8 mouse cellular contexts compared by ENCODE assay signal in the genomic region with DNA sequence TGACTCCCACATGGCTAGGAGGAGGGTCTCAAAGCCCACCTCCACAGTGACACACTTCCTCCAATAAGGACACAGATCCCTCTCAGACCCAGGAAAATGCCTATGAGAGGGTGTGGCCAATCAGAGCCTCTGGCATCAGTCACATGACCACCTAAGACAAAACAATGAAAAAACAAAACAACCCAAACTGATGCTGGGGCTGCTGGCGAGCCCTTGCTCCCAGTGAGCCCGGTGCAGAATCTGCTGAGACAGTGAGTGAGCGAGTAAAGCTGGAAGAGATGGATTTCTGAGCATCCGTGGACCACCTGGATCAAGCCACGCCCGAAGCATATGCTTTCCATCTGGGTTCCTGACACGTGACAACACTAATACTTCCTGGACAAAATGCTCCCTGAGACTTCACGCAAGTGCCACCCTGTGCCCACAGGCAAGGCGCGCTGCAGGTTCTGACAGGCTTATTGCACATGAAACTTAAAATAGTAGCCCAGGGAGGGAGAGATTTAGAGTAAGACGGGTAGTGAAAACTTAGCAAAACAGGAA. TPM values are rescaled to one million over a fixed set of nuclear protein-coding genes. Genes with fewer than 3 reads are reported as not detected.
DNase-seq lines count a peak whose midpoint lies in the region; ATAC-seq and TF ChIP-seq lines count a peak whose summit lies in the region.

No protein-coding gene starts in this region.

- no peaks in the 10 kb centered on the region for H3K36me3 ChIP-seq in heart, postnatal 0 days (replicated peaks; ENCODE audit: control insufficient read depth, insufficient read depth, low read length)
- H3K36me3 ChIP-seq in hindbrain, embryonic 10.5 days, result no peaks in the 10 kb centered on the region
- no peaks in the 10 kb centered on the region for H3K36me3 ChIP-seq in liver, postnatal 0 days (replicated peaks; ENCODE audit: insufficient read depth, low read length)
- H3K36me3 ChIP-seq in stomach, postnatal 0 days (ENCODE audit: control insufficient read depth, insufficient read depth, low read length), result no peaks in the 10 kb centered on the region

- no peaks in the 10 kb centered on the region for H3K4me1 ChIP-seq in heart, postnatal 0 days (ENCODE audit: control insufficient read depth, insufficient read depth)
- peaks cover 1% of the 10 kb centered on the region; the same call in 1 of the 2 replicates for H3K4me1 ChIP-seq in bone marrow, adult 2 months (ENCODE audit: control insufficient read depth, insufficient read depth, low read length)
- peaks cover 9% of the 10 kb centered on the region for H3K4me1 ChIP-seq in hindbrain, embryonic 10.5 days (replicated peaks)
- 0 out of 2 replicates have a peak, but pooled peaks cover 4% of the 10 kb centered on the region for H3K4me1 ChIP-seq in liver, postnatal 0 days (ENCODE audit: insufficient read depth)
- H3K4me1 ChIP-seq in stomach, postnatal 0 days (replicated peaks; ENCODE audit: control insufficient read depth, insufficient read depth), result no peaks in the 10 kb centered on the region

- peak overlapping the region; percentile 44 for H3K4me2 ChIP-seq in heart, postnatal 0 days (ENCODE audit: low read depth, low read length)
- H3K4me2 ChIP-seq in liver, postnatal 0 days (ENCODE audit: low read depth, low read length), result peak overlapping the region; percentile 42
- peak overlapping the region; percentile 29; the same call in 1 of the 2 replicates for H3K4me2 ChIP-seq in stomach, postnatal 0 days (replicated peaks; ENCODE audit: low read depth)

- TF ChIP-seq POLR2A in bone marrow, adult 2 months (IDR thresholded peaks at IDR 0.05; ENCODE audit: borderline replicate concordance, control insufficient read depth, low read depth, low read length), result 0 out of 2 replicates have a peak, but pooled peaks have one; percentile 18

- DNase-seq in heart, postnatal 0 days (ENCODE audit: low spot score), result no peak
- no peak for DNase-seq in heart, adult 9 months (ENCODE audit: low spot score in 2 of 2)
- DNase-seq in hindbrain, embryonic 10.5 days (ENCODE audit: low spot score), result peak; percentile 55
- DNase-seq in liver, postnatal 0 days, result no peak
- peak; percentile 53 for DNase-seq in stomach, postnatal 0 days (ENCODE audit: low spot score)
- DNase-seq in gastrocnemius, postnatal 4 days (ENCODE audit: low spot score in 2 of 2), result no peak
- DNase-seq in left cerebral cortex, postnatal 4 days, result no peak

- H3K4me3 ChIP-seq in heart, postnatal 0 days (ENCODE audit: low read depth, low read length), result peak overlapping the region; percentile 16; the same call in 1 of the 2 replicates
- peak overlapping the region; percentile 54 for H3K4me3 ChIP-seq in bone marrow, adult 2 months (replicated peaks; ENCODE audit: control insufficient read depth, low read depth, low read length)
- H3K4me3 ChIP-seq in hindbrain, embryonic 10.5 days, result peak overlapping the region; percentile 49
- peak overlapping the region; percentile 30 for H3K4me3 ChIP-seq in liver, postnatal 0 days (ENCODE audit: low read depth, low read length)
- H3K4me3 ChIP-seq in stomach, postnatal 0 days (ENCODE audit: low read depth, low read length), result no peak overlapping the region

- no peaks in the 10 kb centered on the region for H3K9me3 ChIP-seq in heart, postnatal 0 days (replicated peaks; ENCODE audit: control insufficient read depth, low read length)
- H3K9me3 ChIP-seq in hindbrain, embryonic 10.5 days, result no peaks in the 10 kb centered on the region
- H3K9me3 ChIP-seq in liver, postnatal 0 days (ENCODE audit: low read length), result no peaks in the 10 kb centered on the region
- H3K9me3 ChIP-seq in stomach, postnatal 0 days (ENCODE audit: control insufficient read depth, low read length), result no peaks in the 10 kb centered on the region

- H3K27me3 ChIP-seq in heart, postnatal 0 days (ENCODE audit: control insufficient read depth, insufficient read depth, low read length), result no peaks in the 10 kb centered on the region
- no peaks in the 10 kb centered on the region for H3K27me3 ChIP-seq in hindbrain, embryonic 10.5 days (ENCODE audit: insufficient read depth, poor library complexity, severe bottlenecking)
- H3K27me3 ChIP-seq in liver, postnatal 0 days (ENCODE audit: insufficient read depth, low read length), result no peaks in the 10 kb centered on the region
- H3K27me3 ChIP-seq in stomach, postnatal 0 days (ENCODE audit: control insufficient read depth, insufficient read depth, low read length), result no peaks in the 10 kb centered on the region

- no peak for TF ChIP-seq EP300 in heart, postnatal 0 days (IDR thresholded peaks at IDR 0.05; ENCODE audit: low read depth)
- TF ChIP-seq EP300 in liver, postnatal 0 days (IDR thresholded peaks at IDR 0.05; ENCODE audit: low read depth), result no peak
- no peak for TF ChIP-seq EP300 in stomach, postnatal 0 days (optimal IDR thresholded peaks at IDR 0.05)

- intact Hi-C loops in left cerebral cortex, postnatal 4 days (cut with DNase I), result no loop called here

- ATAC-seq in heart, postnatal 0 days (ENCODE audit: insufficient read depth, low read depth), result no peak; the same call in 1 of the 2 replicates
- no peak for ATAC-seq in liver, postnatal 0 days
- ATAC-seq in stomach, postnatal 0 days (ENCODE audit: low FRiP score, low TSS enrichment), result peak; percentile 28; the same call in 1 of the 2 replicates

- no peak for TF ChIP-seq CTCF in heart, postnatal 0 days (IDR thresholded peaks at IDR 0.05; ENCODE audit: low read depth)
- no peak for TF ChIP-seq CTCF in bone marrow, adult 2 months (IDR thresholded peaks at IDR 0.05; ENCODE audit: control insufficient read depth, insufficient read depth, low read length)
- TF ChIP-seq CTCF in liver, postnatal 0 days (IDR thresholded peaks at IDR 0.05; ENCODE audit: low read depth), result no peak
- no peak for TF ChIP-seq CTCF in stomach, postnatal 0 days (IDR thresholded peaks at IDR 0.05; ENCODE audit: low read depth)

- H3K27ac ChIP-seq in heart, postnatal 0 days (ENCODE audit: low read depth), result no peak overlapping the region
- peak overlapping the region; percentile 25; the same call in 1 of the 2 replicates for H3K27ac ChIP-seq in bone marrow, adult 2 months (ENCODE audit: control insufficient read depth, insufficient read depth, low read depth, low read length, poor library complexity)
- H3K27ac ChIP-seq in hindbrain, embryonic 10.5 days, result peak overlapping the region; percentile 85
- H3K27ac ChIP-seq in liver, postnatal 0 days (ENCODE audit: low read depth), result no peak overlapping the region
- H3K27ac ChIP-seq in stomach, postnatal 0 days (replicated peaks), result peak overlapping the region; percentile 0; the same call in 1 of the 2 replicates

- 28% methylated on average over 11 of the region's 11 CpGs for WGBS in heart, postnatal 0 days
- 10% methylated on average over 11 of the region's 11 CpGs for WGBS in bone marrow, adult 2 months
- WGBS in hindbrain, embryonic 10.5 days, result 27% methylated on average over 11 of the region's 11 CpGs
- 30% methylated on average over 11 of the region's 11 CpGs for WGBS in liver, postnatal 0 days (ENCODE audit: insufficient replicate concordance)
- WGBS in stomach, postnatal 0 days, result 19% methylated on average over 11 of the region's 11 CpGs

- no peak overlapping the region for H3K9ac ChIP-seq in heart, postnatal 0 days (replicated peaks; ENCODE audit: low read depth, low read length)
- H3K9ac ChIP-seq in liver, postnatal 0 days (replicated peaks), result no peak overlapping the region
- no peak overlapping the region for H3K9ac ChIP-seq in stomach, postnatal 0 days (ENCODE audit: low read length)

RNA-seq across cellular contexts. Expression of a gene that starts 16.5 kb away (rescaled TPM):
- 3.3 TPM in 1 of 2 replicates, not detected in the other for total RNA-seq in heart, postnatal 0 days (2014; rRNA removed; ENCODE audit: low replicate concordance)
- polyA plus RNA-seq in heart, postnatal 0 days (2015; fragmentation: Nextera tagmentation; extraction: Ambion mirVana), result 1.5 and 2.7 TPM in 2 replicates
- polyA plus RNA-seq in bone marrow, adult 2 months (2011; ENCODE audit: insufficient read depth, insufficient read length, low replicate concordance, missing spikeins), result 1.3 TPM in 1 of 2 replicates, not detected in the other
- polyA plus RNA-seq in hindbrain, embryonic 10.5 days (2016; fragmentation: Nextera tagmentation; extraction: Ambion mirVana), result 2.3 and 4.1 TPM in 2 replicates
- polyA plus RNA-seq in liver, postnatal 0 days (2015; fragmentation: Nextera tagmentation; extraction: Ambion mirVana), result 0.71 and 1.0 TPM in 2 replicates
- polyA plus RNA-seq in stomach, postnatal 0 days (2015; fragmentation: Nextera tagmentation; extraction: Ambion mirVana), result 4.9 and 6.0 TPM in 2 replicates
- total RNA-seq in gastrocnemius, postnatal 4 days (2021), result 1 to 10 TPM; 6.4 to 6.7 TPM
- 1 to 10 TPM in 1 of 2 experiments, under 1 TPM in 1; 0.90 to 1.1 TPM for total RNA-seq in left cerebral cortex, postnatal 4 days (2021)

Comparison
In these comparisons a context has a peak if more than half of its experiments do, and no peak if none do; other contexts are left out.
1. DNase-seq: peak in hindbrain, embryonic 10.5 days (single experiment) and stomach, postnatal 0 days (single experiment); none in heart, postnatal 0 days (single experiment), heart, adult 9 months (0 of 2), liver, postnatal 0 days (single experiment), gastrocnemius, postnatal 4 days (0 of 2) and left cerebral cortex, postnatal 4 days (single experiment).
2. H3K27ac ChIP-seq: peak in bone marrow, adult 2 months (single experiment), hindbrain, embryonic 10.5 days (single experiment) and stomach, postnatal 0 days (single experiment); none in heart, postnatal 0 days (single experiment) and liver, postnatal 0 days (single experiment).
3. Peak in every context shown above with its lines, with median percentiles within 50 percentile points of each other: H3K4me2 ChIP-seq.